Mouse (Mus musculus) v-Abl transformed pro-B cells (cell line): ENCODE data around the gene Dst.

Experiments
- in situ Hi-C, 2 experiments: fragments of 400-800 bp; cut with MboI; formaldehyde crosslinking; loops; one replicate each; pipeline ENCODE4 v1.15.1; 2025; ENCODE audit not compliant: unreplicated experiment in 2 of 2

The Dst gene

GRCm38 (mm10) chr1:34011821-34012271, 103.8 kb downstream of the Dst start:
- in situ Hi-C loops: loop anchor here in 1 of 2 experiments (5.0 to 25.0 kb wide), 2 partner anchors 50 to 450 kb away; partner anchors contain the start of gene Ptpn18

- in situ Hi-C loops: loop anchor here in 1 of 2 experiments (5.0 to 25.0 kb wide), 2 partner anchors 49 to 449 kb away; partner anchors contain the start of gene Ptpn18
These were observed 105.5 kb downstream of the Dst start for GRCm38 (mm10) chr1:34013490-34013889.

GRCm38 (mm10) chr1:34016780-34017179, 108.8 kb downstream of the Dst start:
- in situ Hi-C loops: loop anchor here in 1 of 2 experiments (25.0 kb wide), 1 partner anchor 446 kb away; the partner anchor contains the start of gene Ptpn18

- in situ Hi-C loops: loop anchor here in 1 of 2 experiments (25.0 kb wide), 1 partner anchor 445 kb away; the partner anchor contains the start of gene Ptpn18
These were observed 109.3 kb downstream of the Dst start for GRCm38 (mm10) chr1:34017323-34017722.

GRCm38 (mm10) chr1:34020599-34020998, 112.6 kb downstream of the Dst start:
- in situ Hi-C loops: loop anchor here in 1 of 2 experiments (25.0 kb wide), 1 partner anchor 442 kb away; the partner anchor contains the start of gene Ptpn18

GRCm38 (mm10) chr1:34021574-34021973, 113.5 kb downstream of the Dst start:
- in situ Hi-C loops: loop anchor here in 1 of 2 experiments (25.0 kb wide), 1 partner anchor 441 kb away; the partner anchor contains the start of gene Ptpn18

- in situ Hi-C loops: loop anchor here in 1 of 2 experiments (25.0 kb wide), 1 partner anchor 439 kb away; the partner anchor contains the start of gene Ptpn18
These were observed 115.1 kb downstream of the Dst start for GRCm38 (mm10) chr1:34023154-34023553.

GRCm38 (mm10) chr1:34025879-34026278, 117.9 kb downstream of the Dst start:
- in situ Hi-C loops: no loop called here

GRCm38 (mm10) chr1:34028722-34029121, 120.7 kb downstream of the Dst start:
- in situ Hi-C loops: no loop called here

GRCm38 (mm10) chr1:34030330-34031021, 122.5 kb downstream of the Dst start:
- in situ Hi-C loops: no loop called here

GRCm38 (mm10) chr1:34033052-34033451, 125.0 kb downstream of the Dst start:
- in situ Hi-C loops: no loop called here

GRCm38 (mm10) chr1:34033478-34033877, 125.5 kb downstream of the Dst start:
- in situ Hi-C loops: no loop called here

- in situ Hi-C loops: no loop called here
These were observed 125.9 kb downstream of the Dst start for GRCm38 (mm10) chr1:34033958-34034357.

- in situ Hi-C loops: no loop called here
These were observed 128.1 kb downstream of the Dst start for GRCm38 (mm10) chr1:34036111-34036510.

- in situ Hi-C loops: no loop called here
These were observed 130.5 kb downstream of the Dst start for GRCm38 (mm10) chr1:34038571-34038970.

GRCm38 (mm10) chr1:34040049-34040448, 132.0 kb downstream of the Dst start:
- in situ Hi-C loops: no loop called here

- in situ Hi-C loops: no loop called here
These were observed 133.1 kb downstream of the Dst start for GRCm38 (mm10) chr1:34040901-34041721.

GRCm38 (mm10) chr1:34042299-34042698, 134.3 kb downstream of the Dst start:
- in situ Hi-C loops: no loop called here

GRCm38 (mm10) chr1:34043327-34043726, 135.3 kb downstream of the Dst start:
- in situ Hi-C loops: no loop called here

GRCm38 (mm10) chr1:34043836-34044550, 136.0 kb downstream of the Dst start:
- in situ Hi-C loops: no loop called here
